Mouse (Mus musculus): Measurements from ENCODE around the gene Ggps1.

GRCm38 (mm10) chr13:14064341-14065027, 1.2 kb upstream of the Ggps1 start:
- TF ChIP-seq CTCF (IDR thresholded peaks at IDR 0.05; ENCODE audit: control insufficient read depth, insufficient read depth, insufficient read length), result no peak
- no peak for TF ChIP-seq MAX (IDR thresholded peaks at IDR 0.05)
- no peak for TF ChIP-seq USF1 (IDR thresholded peaks at IDR 0.05; ENCODE audit: low read depth)
- no peak for TF ChIP-seq CEBPB (IDR thresholded peaks at IDR 0.05; ENCODE audit: low read depth)
